ENCODE assay signal across 8 mouse cellular contexts in the genomic region with DNA sequence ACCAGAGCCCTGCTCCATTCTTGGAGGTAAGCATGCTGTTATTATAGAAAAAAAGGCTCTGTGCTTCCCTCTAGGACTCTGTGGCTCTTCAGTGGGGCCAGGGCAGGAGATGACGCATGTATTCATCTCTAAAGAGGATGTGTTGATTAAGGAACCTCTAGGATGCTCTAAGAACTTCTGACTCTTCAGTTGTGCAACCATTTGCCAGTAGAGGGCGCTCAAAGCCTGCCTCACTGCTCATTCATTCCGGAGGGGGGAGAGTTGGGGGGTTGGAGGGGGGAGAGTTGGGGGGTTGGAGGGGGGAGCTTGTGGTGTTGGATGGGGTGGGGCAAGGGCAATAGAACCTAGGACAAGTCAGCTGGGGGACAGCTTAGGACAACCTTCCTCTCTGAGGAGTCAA. TPM values are rescaled to one million over a fixed set of nuclear protein-coding genes. Genes with fewer than 3 reads are reported as not detected.
DNase-seq lines count a peak whose midpoint lies in the region; ATAC-seq and TF ChIP-seq lines count a peak whose summit lies in the region.

No protein-coding gene starts in this region.

- H3K27ac ChIP-seq in forebrain, postnatal 0 days (ENCODE audit: low read depth, low read length) = no peak overlapping the region
- no peak overlapping the region for H3K27ac ChIP-seq in forebrain, embryonic 12.5 days
- no peak overlapping the region for H3K27ac ChIP-seq in midbrain, embryonic 10.5 days (replicated peaks)
- no peak overlapping the region for H3K27ac ChIP-seq in midbrain, embryonic 13.5 days
- peak overlapping the region; percentile 6; the same call in 1 of the 2 replicates for H3K27ac ChIP-seq in bone marrow, adult 2 months (ENCODE audit: control insufficient read depth, insufficient read depth, low read depth, low read length, poor library complexity)
- no peak overlapping the region for H3K27ac ChIP-seq in embryonic fibroblast, embryonic 13.5 days (ENCODE audit: insufficient read depth, low read length)

- TF ChIP-seq POLR2A in bone marrow, adult 2 months (IDR thresholded peaks at IDR 0.05; ENCODE audit: borderline replicate concordance, control insufficient read depth, low read depth, low read length) = no peak
- TF ChIP-seq POLR2A in embryonic fibroblast, embryonic 13.5 days (IDR thresholded peaks at IDR 0.05; ENCODE audit: low read depth, low read length) = no peak

- H3K4me3 ChIP-seq in forebrain, postnatal 0 days (ENCODE audit: low read depth, low read length) = no peak overlapping the region
- H3K4me3 ChIP-seq in forebrain, embryonic 12.5 days (replicated peaks) = no peak overlapping the region
- no peak overlapping the region for H3K4me3 ChIP-seq in midbrain, embryonic 10.5 days
- H3K4me3 ChIP-seq in midbrain, embryonic 13.5 days (replicated peaks) = no peak overlapping the region
- no peak overlapping the region for H3K4me3 ChIP-seq in bone marrow, adult 2 months (replicated peaks; ENCODE audit: control insufficient read depth, low read depth, low read length)
- H3K4me3 ChIP-seq in embryonic fibroblast, embryonic 13.5 days (ENCODE audit: insufficient read depth, low read length) = no peak overlapping the region

- peak; percentile 77 for DNase-seq in forebrain, postnatal 0 days
- DNase-seq in midbrain, embryonic 10.5 days (ENCODE audit: low spot score) = peak; percentile 48
- peak; percentile 57 for DNase-seq in lung, postnatal 14 days
- DNase-seq in thymus, postnatal 0 days (ENCODE audit: low spot score) = peak; percentile 63

- no peak overlapping the region for H3K9ac ChIP-seq in forebrain, postnatal 0 days
- no peak overlapping the region for H3K9ac ChIP-seq in forebrain, embryonic 12.5 days
- H3K9ac ChIP-seq in midbrain, embryonic 13.5 days (replicated peaks) = no peak overlapping the region

- no peak overlapping the region for H3K4me2 ChIP-seq in forebrain, postnatal 0 days (ENCODE audit: low read depth)
- H3K4me2 ChIP-seq in forebrain, embryonic 12.5 days = no peak overlapping the region
- no peak overlapping the region for H3K4me2 ChIP-seq in midbrain, embryonic 13.5 days (replicated peaks)

- peak; percentile 54 for ATAC-seq in forebrain, postnatal 0 days
- ATAC-seq in forebrain, embryonic 12.5 days (ENCODE audit: low FRiP score) = no peak
- no peak for ATAC-seq in midbrain, embryonic 13.5 days

- TF ChIP-seq CTCF in forebrain, postnatal 0 days (IDR thresholded peaks at IDR 0.05; ENCODE audit: low read depth) = peak; percentile 80
- peak; percentile 66 for TF ChIP-seq CTCF in bone marrow, adult 2 months (IDR thresholded peaks at IDR 0.05; ENCODE audit: control insufficient read depth, insufficient read depth, low read length)
- TF ChIP-seq CTCF in embryonic fibroblast, embryonic 13.5 days (IDR thresholded peaks at IDR 0.05; ENCODE audit: borderline replicate concordance, insufficient read depth, low read length) = peak; percentile 41; the same call in 1 of the 2 replicates

- WGBS in forebrain, postnatal 0 days = 0% methylated on average over 3 of the region's 3 CpGs
- WGBS in forebrain, embryonic 12.5 days = 3% methylated on average over 3 of the region's 3 CpGs
- 8% methylated on average over 3 of the region's 3 CpGs for WGBS in midbrain, embryonic 10.5 days
- WGBS in midbrain, embryonic 13.5 days = 3% methylated on average over 3 of the region's 3 CpGs
- 1% methylated on average over 3 of the region's 3 CpGs for WGBS in bone marrow, adult 2 months

- H3K36me3 ChIP-seq in forebrain, postnatal 0 days (ENCODE audit: insufficient read depth) = no peaks in the 10 kb centered on the region
- no peaks in the 10 kb centered on the region for H3K36me3 ChIP-seq in forebrain, embryonic 12.5 days (replicated peaks)
- H3K36me3 ChIP-seq in midbrain, embryonic 10.5 days = no peaks in the 10 kb centered on the region
- H3K36me3 ChIP-seq in midbrain, embryonic 13.5 days = no peaks in the 10 kb centered on the region

- no peaks in the 10 kb centered on the region for H3K9me3 ChIP-seq in forebrain, postnatal 0 days (ENCODE audit: low read length)
- H3K9me3 ChIP-seq in forebrain, embryonic 12.5 days = no peaks in the 10 kb centered on the region
- no peaks in the 10 kb centered on the region for H3K9me3 ChIP-seq in midbrain, embryonic 10.5 days (replicated peaks)
- no peaks in the 10 kb centered on the region for H3K9me3 ChIP-seq in midbrain, embryonic 13.5 days

- no peaks in the 10 kb centered on the region for H3K27me3 ChIP-seq in forebrain, postnatal 0 days (ENCODE audit: insufficient read depth, low read length)
- H3K27me3 ChIP-seq in forebrain, embryonic 12.5 days = peaks cover 47% of the 10 kb centered on the region
- H3K27me3 ChIP-seq in midbrain, embryonic 10.5 days (ENCODE audit: low read depth, poor library complexity, severe bottlenecking) = peaks cover 42% of the 10 kb centered on the region
- peaks cover 42% of the 10 kb centered on the region for H3K27me3 ChIP-seq in midbrain, embryonic 13.5 days

- H3K4me1 ChIP-seq in forebrain, postnatal 0 days (ENCODE audit: insufficient read depth) = no peaks in the 10 kb centered on the region
- peaks cover 17% of the 10 kb centered on the region for H3K4me1 ChIP-seq in forebrain, embryonic 12.5 days
- H3K4me1 ChIP-seq in midbrain, embryonic 10.5 days = peaks cover 24% of the 10 kb centered on the region
- H3K4me1 ChIP-seq in midbrain, embryonic 13.5 days (replicated peaks) = peaks cover 27% of the 10 kb centered on the region
- no peaks in the 10 kb centered on the region for H3K4me1 ChIP-seq in bone marrow, adult 2 months (ENCODE audit: control insufficient read depth, insufficient read depth, low read length)
- no peaks in the 10 kb centered on the region for H3K4me1 ChIP-seq in embryonic fibroblast, embryonic 13.5 days (ENCODE audit: control insufficient read depth, insufficient read depth, low read length)

RNA-seq across cellular contexts. Expression of a gene that starts 52.9 kb away (rescaled TPM):
- total RNA-seq in forebrain, postnatal 0 days (2014; rRNA removed) = 33.0 and 33.6 TPM in 2 replicates
- polyA plus RNA-seq in forebrain, postnatal 0 days (2015; fragmentation: Nextera tagmentation; extraction: Ambion mirVana) = 8.0 and 8.6 TPM in 2 replicates
- 3.0 and 3.8 TPM in 2 replicates for polyA plus RNA-seq in forebrain, embryonic 12.5 days (2016; fragmentation: Nextera tagmentation; extraction: Ambion mirVana)
- polyA plus RNA-seq in midbrain, embryonic 10.5 days (2016; fragmentation: Nextera tagmentation; extraction: Ambion mirVana) = 1.6 and 2.8 TPM in 2 replicates
- polyA plus RNA-seq in midbrain, embryonic 13.5 days (2015; fragmentation: Nextera tagmentation; extraction: Ambion mirVana) = 11.8 and 15.6 TPM in 2 replicates
- 12.3 and 30.8 TPM in 2 replicates for polyA plus RNA-seq in bone marrow, adult 2 months (2011; ENCODE audit: insufficient read depth, insufficient read length, low replicate concordance, missing spikeins)
- 1.5 TPM in 2 replicates for polyA plus RNA-seq in embryonic fibroblast, embryonic 13.5 days (2011; ENCODE audit: insufficient read length, low read depth, missing spikeins)
- 0.18 and 0.28 TPM in 2 replicates for polyA plus RNA-seq in thymus, postnatal 0 days (2015; fragmentation: Nextera tagmentation; extraction: Ambion mirVana)
